Mouse (Mus musculus) frontal cortex, adult (tissue): ENCODE results near the gene Ifnlr1.
"Not testable (repeated sequence)": the region's sequence is repeated elsewhere in the genome, so short reads cannot be mapped to it uniquely, and the experiment has no call there.

Experiments used
- ATAC-seq: cut with Nextera tagmentation; 2 replicates; pipeline ENCODE4 v1.9.2; 2017; ENCODE audit warnings: mild to moderate bottlenecking, moderate library complexity, mixed read lengths; ENCODE audit not compliant: low TSS enrichment

Ifnlr1 gene

GRCm38 (mm10) chr4:135684731-135685130 lies 1.4 kb upstream of the Ifnlr1 start:
- no peak for ATAC-seq

- ATAC-seq, result no peak
Observed at GRCm38 (mm10) chr4:135686568-135686953, 474 bp downstream of the Ifnlr1 start.

- ATAC-seq, result no peak
Observed at GRCm38 (mm10) chr4:135689797-135690196, 3.7 kb downstream of the Ifnlr1 start.

- no peak for ATAC-seq
Observed at GRCm38 (mm10) chr4:135690241-135690640, 4.2 kb downstream of the Ifnlr1 start.

- no peak for ATAC-seq
Observed at GRCm38 (mm10) chr4:135692916-135693315, 6.8 kb downstream of the Ifnlr1 start.

- no peak for ATAC-seq
Observed at GRCm38 (mm10) chr4:135698498-135698897, 12.4 kb downstream of the Ifnlr1 start.

- ATAC-seq, result no peak
Observed at GRCm38 (mm10) chr4:135703497-135703896, 17.4 kb downstream of the Ifnlr1 start.

- no peak for ATAC-seq
Observed at GRCm38 (mm10) chr4:135704016-135704415, 17.9 kb downstream of the Ifnlr1 start.

- ATAC-seq, result no peak
Observed at GRCm38 (mm10) chr4:135706045-135706444, 20.0 kb downstream of the Ifnlr1 start.

- ATAC-seq, result peak; percentile 85
Observed at GRCm38 (mm10) chr4:135709072-135709564, 23.0 kb downstream of the Ifnlr1 start.

- ATAC-seq, result no peak
Observed at GRCm38 (mm10) chr4:135709621-135710020, 23.5 kb downstream of the Ifnlr1 start.

GRCm38 (mm10) chr4:135710392-135710791 lies 24.3 kb downstream of the Ifnlr1 start:
- ATAC-seq, result no peak

GRCm38 (mm10) chr4:135714776-135715175 lies 28.7 kb downstream of the Ifnlr1 start:
- peak; percentile 77 for ATAC-seq

- not testable (repeated sequence) for ATAC-seq
Observed at GRCm38 (mm10) chr4:135716438-135716837, 30.4 kb downstream of the Ifnlr1 start.

GRCm38 (mm10) chr4:135722540-135723290 lies 36.6 kb downstream of the Ifnlr1 start:
- ATAC-seq, result no peak

- ATAC-seq, result no peak
Observed at GRCm38 (mm10) chr4:135726416-135726815, 40.3 kb downstream of the Ifnlr1 start.

- no peak for ATAC-seq
Observed at GRCm38 (mm10) chr4:135727817-135728216, 41.7 kb downstream of the Ifnlr1 start, which contains the start of gene Il22ra1. Gene Il22ra1 (plus strand): TSS chr4:135728172.

GRCm38 (mm10) chr4:135730204-135730603 lies 44.1 kb downstream of the Ifnlr1 start:
- ATAC-seq, result 0 out of 2 replicates have a peak, but pooled peaks have one; percentile 41

- no peak for ATAC-seq
Observed at GRCm38 (mm10) chr4:135730951-135731350, 44.9 kb downstream of the Ifnlr1 start.

- no peak for ATAC-seq
Observed at GRCm38 (mm10) chr4:135733901-135734300, 47.8 kb downstream of the Ifnlr1 start.

- ATAC-seq, result no peak
Observed at GRCm38 (mm10) chr4:135736903-135737302, 50.8 kb downstream of the Ifnlr1 start.

- no peak for ATAC-seq
Observed at GRCm38 (mm10) chr4:135738237-135738636, 52.1 kb downstream of the Ifnlr1 start.

- ATAC-seq, result no peak
Observed at GRCm38 (mm10) chr4:135739148-135739547, 53.1 kb downstream of the Ifnlr1 start.

- no peak for ATAC-seq
Observed at GRCm38 (mm10) chr4:135739672-135740071, 53.6 kb downstream of the Ifnlr1 start.
